Mouse (Mus musculus): ENCODE measurements around the gene Kctd21. TPM values are rescaled to one million over a fixed set of nuclear protein-coding genes. Genes with fewer than 3 reads are reported as not detected.

Kctd21 gene
- total RNA-seq, 2 experiments from 2014 or later, result 13.8 to 15.6 TPM

- DNase-seq, result no peak
Measured at GRCm38 (mm10) chr7:97348836-97349235, 16.7 kb downstream of the Kctd21 start.

- no peak for DNase-seq
Measured at GRCm38 (mm10) chr7:97349438-97349837, 17.3 kb downstream of the Kctd21 start.

- no peak for DNase-seq
Measured at GRCm38 (mm10) chr7:97350891-97351290, 18.8 kb downstream of the Kctd21 start.

GRCm38 (mm10) chr7:97351792-97352513 lies 19.8 kb downstream of the Kctd21 start:
- DNase-seq, result no peak

- DNase-seq, result no peak
Measured at GRCm38 (mm10) chr7:97353356-97353755, 21.2 kb downstream of the Kctd21 start.

GRCm38 (mm10) chr7:97355068-97355841 lies 23.1 kb downstream of the Kctd21 start:
- no peak for DNase-seq

- no peak for DNase-seq
Measured at GRCm38 (mm10) chr7:97356253-97356652, 24.1 kb downstream of the Kctd21 start.

GRCm38 (mm10) chr7:97356875-97357276 lies 24.7 kb downstream of the Kctd21 start:
- DNase-seq, result peak in 1 of 2 experiments; percentile 39

GRCm38 (mm10) chr7:97357840-97358239 lies 25.7 kb downstream of the Kctd21 start:
- DNase-seq, result no peak

GRCm38 (mm10) chr7:97358347-97358746 lies 26.2 kb downstream of the Kctd21 start:
- no peak for DNase-seq

- DNase-seq, result no peak
Measured at GRCm38 (mm10) chr7:97360166-97360565, 28.0 kb downstream of the Kctd21 start.

- no peak for DNase-seq
Measured at GRCm38 (mm10) chr7:97360955-97361354, 28.8 kb downstream of the Kctd21 start.

- DNase-seq, result no peak
Measured at GRCm38 (mm10) chr7:97361467-97361866, 29.3 kb downstream of the Kctd21 start.

- no peak for DNase-seq
Measured at GRCm38 (mm10) chr7:97365887-97366286, 33.8 kb downstream of the Kctd21 start.

- no peak for DNase-seq
Measured at GRCm38 (mm10) chr7:97375101-97375500, 43.0 kb downstream of the Kctd21 start.

- no peak for DNase-seq
Measured at GRCm38 (mm10) chr7:97375906-97376305, 43.8 kb downstream of the Kctd21 start.

- DNase-seq, result no peak
Measured at GRCm38 (mm10) chr7:97379304-97379703, 47.2 kb downstream of the Kctd21 start.

- no peak for DNase-seq
Measured at GRCm38 (mm10) chr7:97380500-97381123, 48.5 kb downstream of the Kctd21 start.

GRCm38 (mm10) chr7:97382661-97383060 lies 50.5 kb downstream of the Kctd21 start:
- no peak for DNase-seq

GRCm38 (mm10) chr7:97383496-97384132 lies 51.5 kb downstream of the Kctd21 start:
- DNase-seq, result no peak

GRCm38 (mm10) chr7:97386106-97386805 lies 54.1 kb downstream of the Kctd21 start:
- DNase-seq, result peak; percentile 34 to 35

GRCm38 (mm10) chr7:97386806-97387370 lies 54.8 kb downstream of the Kctd21 start:
- peak; percentile 87 to 88 for DNase-seq

Data from layer of hippocampus, postnatal 36 days (tissue).